Mouse (Mus musculus) ES-E14 (cell line): Measurements from ENCODE around the gene Cdk13. TPM values are rescaled to one million over a fixed set of nuclear protein-coding genes. Genes with fewer than 3 reads are reported as not detected.

Experiments
- DNase-seq: peaks from one replicate; pipeline ENCODE4 v3.0.0-alpha.2; 2013; ENCODE audit warnings: low read depth, low spot score
- H3K27ac ChIP-seq: 2 replicates; pipeline ENCODE4 v1.5.1; 2012; ENCODE audit warnings: low read depth, mild to moderate bottlenecking, low read length, moderate library complexity, mixed read lengths; ENCODE audit not compliant: poor library complexity, insufficient read depth, severe bottlenecking
- H3K36me3 ChIP-seq: 2 replicates; pipeline ENCODE4 v1.6.1; 2012; ENCODE audit warnings: mild to moderate bottlenecking, low read length, moderate library complexity, mixed read lengths; ENCODE audit not compliant: control insufficient read depth, poor library complexity, insufficient read depth, severe bottlenecking
- H3K4me1 ChIP-seq, 2 experiments: fragments of 150-350 bp in 1 of 2; sonication (generic) in 1 of 2; 2 replicates each; pipeline ENCODE4 v1.6.1; 2012; ENCODE audit warnings: low read length in 2 of 2, mild to moderate bottlenecking in 1 of 2, mixed read lengths in 1 of 2; ENCODE audit not compliant: control insufficient read depth in 2 of 2, insufficient read depth in 2 of 2, poor library complexity in 1 of 2
- H3K4me3 ChIP-seq, 2 experiments: fragments of 150-350 bp in 1 of 2; sonication (generic) in 1 of 2; 2 replicates each; pipeline ENCODE4 v1.5.1; 2012; ENCODE audit warnings: low read length in 2 of 2, low read depth in 1 of 2, mild to moderate bottlenecking in 1 of 2, mixed read lengths in 1 of 2; ENCODE audit not compliant: insufficient read depth in 1 of 2, poor library complexity in 1 of 2, severe bottlenecking in 1 of 2
- H3K9ac ChIP-seq: 2 replicates; pipeline ENCODE4 v1.6.1; 2012; ENCODE audit warnings: low read depth, mild to moderate bottlenecking, low read length, mixed read lengths; ENCODE audit not compliant: poor library complexity, insufficient read depth, severe bottlenecking
- H3K9me3 ChIP-seq: fragments of 150-350 bp; sonication (generic); 2 replicates; pipeline ENCODE4 v1.6.1; 2012; ENCODE audit warnings: low read depth, mild to moderate bottlenecking, low read length; ENCODE audit not compliant: control insufficient read depth, insufficient read depth
- CHD2 ChIP-seq: IDR thresholded peaks from 2 replicates; pipeline ENCODE4 v1.6.1; 2014; ENCODE audit warnings: mild to moderate bottlenecking, low read depth, low read length, inconsistent platforms
- HCFC1 ChIP-seq: IDR thresholded peaks from 2 replicates; pipeline ENCODE4 v1.6.1; 2012; ENCODE audit warnings: low read length, inconsistent platforms, borderline replicate concordance; ENCODE audit not compliant: insufficient read depth
- MAFK ChIP-seq: IDR thresholded peaks from 2 replicates; pipeline ENCODE4 v1.6.1; 2014; ENCODE audit warnings: mild to moderate bottlenecking, low read depth, low read length, inconsistent platforms; ENCODE audit not compliant: insufficient read depth
- ZC3H11A ChIP-seq: IDR thresholded peaks from 2 replicates; pipeline ENCODE4 v1.6.1; 2012; ENCODE audit warnings: low read depth, mild to moderate bottlenecking, inconsistent platforms, low read length, borderline replicate concordance
- ZNF384 ChIP-seq: IDR thresholded peaks from 2 replicates; pipeline ENCODE4 v1.6.1; 2012; ENCODE audit warnings: low read depth, low read length, inconsistent platforms
- in situ Hi-C, 2 experiments: fragments of 600-800 bp; cut with MboI; formaldehyde crosslinking; loops; one replicate each; pipeline ENCODE4 v1.15.1; 2025; ENCODE audit warnings: low sequenced_read_pairs in 2 of 2, inconsistent platforms in 1 of 2; ENCODE audit not compliant: unreplicated experiment in 2 of 2
- total RNA-seq: library from RNA; depleted of rRNA; stranded (reverse); fragments of 300-350 nt; gene quantifications from 2 replicates; pipeline ENCODE4 v1.2.3, GENCODE M21; 2012

Gene Cdk13
- total RNA-seq, 1 experiment: 50.7 TPM

- Histone ChIP-seq H3K27ac (peak within 1 kb of the TSS; percentile 95), H3K4me1 (peaks cover 0 to 14% of the 10 kb centered on the region in 2 experiments; a peak in 2 of 4 replicates), H3K9ac (peak within 1 kb of the TSS; percentile 94), H3K36me3 (peaks cover 3% of the 10 kb centered on the region; the same call in 1 of the 2 replicates), H3K4me3 (peak within 1 kb of the TSS; percentile 93 to 96), H3K9me3 (no peaks in the 10 kb centered on the region)
- peak; percentile 100 for DNase-seq
- in situ Hi-C loops: no loop called here
- TF ChIP-seq CHD2 (peak; percentile 55), MAFK (0 out of 2 replicates have a peak, but pooled peaks have one; percentile 35), HCFC1 (peak; percentile 84), ZC3H11A (no peak), ZNF384 (no peak)
Measured at GRCm38 (mm10) chr13:17694911-17695699, 109.8 kb downstream of the Cdk13 start, which contains the start of the genes Mplkip and Sugct. Gene Mplkip (plus strand): TSS chr13:17695192. Gene Sugct (minus strand): TSS chr13:17695553.

GRCm38 (mm10) chr13:17694414-17694813 lies 110.5 kb downstream of the Cdk13 start:
- TF ChIP-seq MAFK: no peak
- no peak for TF ChIP-seq ZC3H11A
- TF ChIP-seq CHD2: no peak
- TF ChIP-seq HCFC1: no peak
- TF ChIP-seq ZNF384: no peak

GRCm38 (mm10) chr13:17693816-17694215 lies 111.1 kb downstream of the Cdk13 start:
- no peak overlapping the region for H3K27ac ChIP-seq
- no peak overlapping the region for H3K9ac ChIP-seq
- in situ Hi-C loops: no loop called here
- DNase-seq: peak; percentile 9
- peaks cover 0 to 4% of the 10 kb centered on the region in 2 experiments; a peak in 1 of 4 replicates for H3K4me1 ChIP-seq
- peaks cover 3% of the 10 kb centered on the region; the same call in 1 of the 2 replicates for H3K36me3 ChIP-seq
- peak overlapping the region in 1 of 2 experiments; percentile 93; a peak in 2 of 4 replicates for H3K4me3 ChIP-seq
- TF ChIP-seq CHD2 (no peak), ZNF384 (no peak), HCFC1 (no peak), ZC3H11A (no peak), MAFK (no peak)
- H3K9me3 ChIP-seq: no peaks in the 10 kb centered on the region

More at GRCm38 (mm10) chr13:17694414-17694813, 110.5 kb downstream of the Cdk13 start:
- no peaks in the 10 kb centered on the region for H3K9me3 ChIP-seq
- H3K36me3 ChIP-seq: peaks cover 3% of the 10 kb centered on the region; the same call in 1 of the 2 replicates
- DNase-seq: peak; percentile 17
- peak overlapping the region; percentile 94 for H3K9ac ChIP-seq
- peak overlapping the region; percentile 93 to 96 for H3K4me3 ChIP-seq
- H3K27ac ChIP-seq: peak overlapping the region; percentile 77
- in situ Hi-C loops: no loop called here
- H3K4me1 ChIP-seq: peaks cover 0 to 8% of the 10 kb centered on the region in 2 experiments; a peak in 1 of 4 replicates

- no peak overlapping the region for H3K9ac ChIP-seq
- no peak overlapping the region for H3K4me3 ChIP-seq
- in situ Hi-C loops: no loop called here
- no peaks in the 10 kb centered on the region for H3K9me3 ChIP-seq
- TF ChIP-seq HCFC1 (no peak), ZC3H11A (no peak), ZNF384 (no peak), CHD2 (no peak), MAFK (no peak)
- H3K4me1 ChIP-seq: peaks cover 0 to 2% of the 10 kb centered on the region in 2 experiments; a peak in 1 of 4 replicates
- no peak overlapping the region for H3K27ac ChIP-seq
- H3K36me3 ChIP-seq: no peaks in the 10 kb centered on the region
- no peak for DNase-seq
Measured at GRCm38 (mm10) chr13:17691436-17691835, 113.5 kb downstream of the Cdk13 start.
